23 mouse cellular contexts compared by ENCODE assay signal in the genomic region with DNA sequence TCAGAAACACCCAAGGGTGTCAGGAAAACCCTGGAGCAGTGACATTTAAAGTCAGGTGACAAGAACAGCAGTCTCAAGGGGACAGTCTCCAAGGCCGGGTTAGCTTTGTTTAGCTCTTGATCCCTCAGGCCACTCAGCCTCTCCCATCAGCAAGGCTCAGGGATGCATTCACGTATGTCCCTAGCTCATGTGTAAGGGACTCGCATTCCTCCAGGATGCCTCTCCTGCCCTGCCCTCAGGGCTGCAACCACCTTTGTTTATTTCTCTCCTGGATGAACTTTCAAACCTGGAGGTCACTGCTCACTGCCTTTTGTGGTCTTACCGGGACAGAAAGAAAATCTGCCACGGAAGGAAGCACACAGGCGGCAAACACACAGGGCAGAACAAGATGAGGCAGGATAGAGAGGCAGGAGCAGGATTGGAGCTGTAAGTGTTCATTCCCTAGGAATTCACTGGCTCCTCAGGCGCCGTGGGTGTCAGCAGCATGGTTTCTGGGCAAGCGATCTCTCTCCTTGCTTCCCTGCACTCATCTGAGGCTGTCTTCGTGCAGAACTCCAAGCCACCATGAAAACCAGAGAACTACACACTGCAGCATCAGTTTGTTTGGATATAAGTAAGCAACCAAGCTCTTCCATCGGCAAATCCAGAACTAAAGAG.
"Had no signal": no experiment of that assay in that cellular context is flagged by ENCODE, and none has a peak within 500 bp of the region (broad histone marks: within the 10 kb centered on the region; RNA-seq: fewer than 3 reads in every experiment).

No protein-coding gene starts in this region.

- H3K27me3 ChIP-seq: limb, embryonic 12.5 days; limb, embryonic 15.5 days; midbrain, embryonic 13.5 days had no signal

- H3K9ac ChIP-seq: limb, embryonic 12.5 days; limb, embryonic 15.5 days; liver, embryonic 14.5 days; liver, postnatal 0 days; lung, embryonic 14.5 days; midbrain, embryonic 13.5 days had no signal

- H3K4me1 ChIP-seq: limb, embryonic 15.5 days; midbrain, embryonic 10.5 days; midbrain, embryonic 13.5 days had no signal

- H3K4me2 ChIP-seq: limb, embryonic 12.5 days; limb, embryonic 15.5 days; liver, embryonic 11.5 days; lung, embryonic 14.5 days; midbrain, embryonic 13.5 days had no signal

- H3K36me3 ChIP-seq: limb, embryonic 12.5 days; limb, embryonic 15.5 days; midbrain, embryonic 10.5 days; midbrain, embryonic 13.5 days had no signal

- H3K9me3 ChIP-seq: limb, embryonic 12.5 days; limb, embryonic 15.5 days; megakaryocyte, embryonic 14.5 days; midbrain, embryonic 10.5 days; midbrain, embryonic 13.5 days had no signal

- H3K4me3 ChIP-seq: limb, embryonic 12.5 days; limb, embryonic 15.5 days; megakaryocyte, embryonic 14.5 days; midbrain, embryonic 10.5 days; midbrain, embryonic 13.5 days; myocyte had no signal

- ATAC-seq: liver, postnatal 0 days; lung, postnatal 0 days; midbrain, embryonic 13.5 days; midbrain, embryonic 16.5 days had no signal

- H3K27ac ChIP-seq: kidney, postnatal 0 days; limb, embryonic 12.5 days; limb, embryonic 15.5 days; liver, embryonic 14.5 days; macrophage; midbrain, embryonic 10.5 days; midbrain, embryonic 13.5 days; stomach, postnatal 0 days had no signal

- DNase-seq: kidney, postnatal 25 days; left cerebral cortex, postnatal 4 days; liver, postnatal 0 days; lung, embryonic 14.5 days; right cerebral cortex, adult 18-20 months; right cerebral cortex, postnatal 14 days; right cerebral cortex, postnatal 4 days; thymus, adult 2 months; thymus, postnatal 14 days; thymus, postnatal 4 days had no signal
